Mouse (Mus musculus) liver, embryonic 16.5 days (tissue): ENCODE data around the gene Pla2g1b. TPM values are rescaled to one million over a fixed set of nuclear protein-coding genes. Genes with fewer than 3 reads are reported as not detected.
A peak's percentile ranks its signal among the peaks of the same experiment; 100 is the strongest.
"Not testable (repeated sequence)": the region's sequence is repeated elsewhere in the genome, so short reads cannot be mapped to it uniquely, and the experiment has no call there.

Source experiments
- ATAC-seq: fragments of 200-750 bp; cut with Nextera tagmentation; 2 replicates; pipeline ENCODE4 v1.8.0; 2017; ENCODE audit warnings: low read depth, mild to moderate bottlenecking, moderate number of reproducible peaks, moderate library complexity
- H3K27ac ChIP-seq: fragments of 300-500 bp; sonication (generic); 2 replicates; pipeline ENCODE4 v1.5.1; 2014; ENCODE audit warnings: mild to moderate bottlenecking, low read length
- H3K27me3 ChIP-seq: fragments of 300-500 bp; sonication (generic); 2 replicates; pipeline ENCODE4 v1.6.1; 2014; ENCODE audit warnings: low read depth, low read length, mixed read lengths; ENCODE audit not compliant: control insufficient read depth, insufficient read depth
- H3K36me3 ChIP-seq: fragments of 300-500 bp; sonication (generic); 2 replicates; pipeline ENCODE4 v1.6.1; 2014; ENCODE audit warnings: mild to moderate bottlenecking; ENCODE audit not compliant: control insufficient read depth, insufficient read depth
- H3K4me1 ChIP-seq: fragments of 300-500 bp; sonication (generic); 2 replicates; pipeline ENCODE4 v1.6.1; 2014; ENCODE audit warnings: low read depth, low read length, mixed read lengths; ENCODE audit not compliant: control insufficient read depth
- H3K4me2 ChIP-seq: fragments of 300-500 bp; sonication (generic); 2 replicates; pipeline ENCODE4 v1.6.1; 2014; ENCODE audit warnings: low read depth, low read length, mixed read lengths
- H3K4me3 ChIP-seq: fragments of 300-500 bp; sonication (generic); 2 replicates; pipeline ENCODE4 v1.5.1; 2014; ENCODE audit warnings: low read depth, mild to moderate bottlenecking, low read length
- H3K9ac ChIP-seq: fragments of 300-500 bp; sonication (generic); 2 replicates; pipeline ENCODE4 v1.6.1; 2014; ENCODE audit warnings: low read depth, low read length
- H3K9me3 ChIP-seq: fragments of 300-500 bp; sonication (generic); replicated peaks from 2 replicates; pipeline ENCODE4 v1.6.1; 2016; ENCODE audit warnings: low read length; ENCODE audit not compliant: control insufficient read depth
- WGBS: fragments of 180-500 bp; shearing (Covaris S2); extraction: QIAGEN DNeasy Blood & Tissue Kit; methylation state at CpG from one replicate; pipeline ENCODE4 v1.1.7; 2014; ENCODE audit not compliant: insufficient replicate concordance; 5-methylcytosine and 5-hydroxymethylcytosine counted together
- polyA plus RNA-seq: library from polyadenylated mRNA; unstranded; fragments of >200 nt; fragmentation: Nextera tagmentation; extraction: Ambion mirVana; gene quantifications from 2 replicates; pipeline ENCODE4 v1.2.1, GENCODE M21; 2015

Gene Pla2g1b
- polyA plus RNA-seq, 1 experiment from 2014 or later, result not detected

GRCm38 (mm10) chr5:115495618-115496017 is 29.6 kb downstream of the Pla2g1b start:
- not testable (repeated sequence) for ATAC-seq, H3K9ac ChIP-seq, H3K36me3 ChIP-seq, H3K9me3 ChIP-seq, H3K27me3 ChIP-seq, H3K4me3 ChIP-seq, H3K4me2 ChIP-seq, H3K27ac ChIP-seq
- peaks cover 18% of the 10 kb centered on the region for H3K4me1 ChIP-seq
- WGBS, result 66% methylated on average over 3 of the region's 3 CpGs

GRCm38 (mm10) chr5:115497033-115497432 is 31.0 kb downstream of the Pla2g1b start:
- H3K27ac ChIP-seq, result no peak overlapping the region
- 61% methylated on average over 7 of the region's 7 CpGs for WGBS
- peaks cover 6% of the 10 kb centered on the region for H3K4me1 ChIP-seq
- no peak overlapping the region for H3K4me2 ChIP-seq
- no peak overlapping the region for H3K9ac ChIP-seq
- no peaks in the 10 kb centered on the region for H3K27me3 ChIP-seq
- no peaks in the 10 kb centered on the region for H3K9me3 ChIP-seq
- no peak for ATAC-seq
- no peak overlapping the region for H3K4me3 ChIP-seq
- no peaks in the 10 kb centered on the region for H3K36me3 ChIP-seq

- Histone ChIP-seq H3K4me3 (no peak overlapping the region), H3K9me3 (no peaks in the 10 kb centered on the region), H3K4me1 (peaks cover 3% of the 10 kb centered on the region), H3K27ac (no peak overlapping the region), H3K36me3 (no peaks in the 10 kb centered on the region), H3K4me2 (no peak overlapping the region), H3K27me3 (no peaks in the 10 kb centered on the region), H3K9ac (no peak overlapping the region)
- WGBS, result 47% methylated on average over 9 of the region's 9 CpGs
- no peak for ATAC-seq
Measured at GRCm38 (mm10) chr5:115498307-115499240, 32.5 kb downstream of the Pla2g1b start.

GRCm38 (mm10) chr5:115500383-115500935 is 34.4 kb downstream of the Pla2g1b start:
- H3K4me1 ChIP-seq, result peaks cover 3% of the 10 kb centered on the region
- no peaks in the 10 kb centered on the region for H3K36me3 ChIP-seq
- no peaks in the 10 kb centered on the region for H3K27me3 ChIP-seq
- no peak overlapping the region for H3K4me2 ChIP-seq
- H3K9ac ChIP-seq, result no peak overlapping the region
- no peak overlapping the region for H3K4me3 ChIP-seq
- peak overlapping the region; percentile 67 for H3K27ac ChIP-seq
- WGBS, result 60% methylated on average over 12 of the region's 12 CpGs
- peak; percentile 43 for ATAC-seq
- no peaks in the 10 kb centered on the region for H3K9me3 ChIP-seq

GRCm38 (mm10) chr5:115503035-115503434 is 37.0 kb downstream of the Pla2g1b start:
- ATAC-seq, result no peak
- H3K36me3 ChIP-seq, result no peaks in the 10 kb centered on the region
- no peak overlapping the region for H3K27ac ChIP-seq
- H3K4me1 ChIP-seq, result peaks cover 17% of the 10 kb centered on the region
- no peaks in the 10 kb centered on the region for H3K27me3 ChIP-seq
- no peak overlapping the region for H3K4me3 ChIP-seq
- H3K9me3 ChIP-seq, result no peaks in the 10 kb centered on the region
- no peak overlapping the region for H3K9ac ChIP-seq
- WGBS, result 47% methylated on average over 12 of the region's 12 CpGs
- no peak overlapping the region for H3K4me2 ChIP-seq

GRCm38 (mm10) chr5:115505617-115506016 is 39.6 kb downstream of the Pla2g1b start:
- H3K27ac ChIP-seq, ATAC-seq, H3K4me3 ChIP-seq, H3K4me2 ChIP-seq, H3K9ac ChIP-seq, H3K9me3 ChIP-seq, H3K36me3 ChIP-seq, H3K27me3 ChIP-seq: not testable (repeated sequence)
- WGBS, result 62% methylated on average over 4 of the region's 4 CpGs
- peaks cover 39% of the 10 kb centered on the region for H3K4me1 ChIP-seq

- H3K4me1 ChIP-seq, result peaks cover 41% of the 10 kb centered on the region
- peak within 1 kb of the TSS; percentile 97 for H3K4me2 ChIP-seq
- H3K9ac ChIP-seq, result peak within 1 kb of the TSS; percentile 84
- peak; percentile 85 for ATAC-seq
- H3K4me3 ChIP-seq, result peak within 1 kb of the TSS; percentile 77
- under 1% methylated on average over 73 of the region's 74 CpGs for WGBS
- no peaks in the 10 kb centered on the region for H3K9me3 ChIP-seq
- no peaks in the 10 kb centered on the region for H3K27me3 ChIP-seq
- H3K27ac ChIP-seq, result peak within 1 kb of the TSS; percentile 33; the same call in 1 of the 2 replicates
- H3K36me3 ChIP-seq, result no peaks in the 10 kb centered on the region
Measured at GRCm38 (mm10) chr5:115506454-115507201, 40.6 kb downstream of the Pla2g1b start, which contains the start of gene Pxn. Gene Pxn, plus strand, starts transcription at chr5:115506676.

GRCm38 (mm10) chr5:115507267-115507980 is 41.4 kb downstream of the Pla2g1b start:
- H3K4me2 ChIP-seq, result peak overlapping the region; percentile 97
- no peaks in the 10 kb centered on the region for H3K27me3 ChIP-seq
- peaks cover 41% of the 10 kb centered on the region for H3K4me1 ChIP-seq
- H3K27ac ChIP-seq, result peak overlapping the region; percentile 14; the same call in 1 of the 2 replicates
- no peaks in the 10 kb centered on the region for H3K36me3 ChIP-seq
- no peak for ATAC-seq
- H3K9ac ChIP-seq, result peak overlapping the region; percentile 84
- H3K4me3 ChIP-seq, result peak overlapping the region; percentile 77
- no peaks in the 10 kb centered on the region for H3K9me3 ChIP-seq
- 13% methylated on average over 12 of the region's 12 CpGs for WGBS
